Mouse (Mus musculus): Measurements from ENCODE around the gene Nfia. TPM values are rescaled to one million over a fixed set of nuclear protein-coding genes. Genes with fewer than 3 reads are reported as not detected.

The Nfia gene
- polyA plus RNA-seq, 1 experiment, result 8.1 TPM

- no peak overlapping the region for H3K4me3 ChIP-seq (ENCODE audit: insufficient read depth, low read length)
- no peak overlapping the region for H3K27ac ChIP-seq (ENCODE audit: insufficient read depth, low read depth, low read length)
- TF ChIP-seq POLR2A (IDR thresholded peaks at IDR 0.05; ENCODE audit: borderline replicate concordance, low read depth, low read length), result no peak
- no peak for TF ChIP-seq CTCF (IDR thresholded peaks at IDR 0.05; ENCODE audit: low read depth, low read length)
- H3K4me1 ChIP-seq (ENCODE audit: control insufficient read depth, insufficient read depth, low read length), result peaks cover 10% of the 10 kb centered on the region
Measured at GRCm38 (mm10) chr4:97780666-97781435, 8.3 kb downstream of the Nfia start.

GRCm38 (mm10) chr4:97782069-97782468 is 9.5 kb downstream of the Nfia start:
- Histone ChIP-seq H3K27ac (ENCODE audit: insufficient read depth, low read depth, low read length) (no peak overlapping the region), H3K4me3 (ENCODE audit: insufficient read depth, low read length) (no peak overlapping the region), H3K4me1 (ENCODE audit: control insufficient read depth, insufficient read depth, low read length) (peaks cover 8% of the 10 kb centered on the region)
- TF ChIP-seq POLR2A (IDR thresholded peaks at IDR 0.05; ENCODE audit: borderline replicate concordance, low read depth, low read length) (no peak), CTCF (IDR thresholded peaks at IDR 0.05; ENCODE audit: low read depth, low read length) (no peak)

- Histone ChIP-seq H3K4me1 (ENCODE audit: control insufficient read depth, insufficient read depth, low read length) (peaks cover 8% of the 10 kb centered on the region), H3K27ac (ENCODE audit: insufficient read depth, low read depth, low read length) (no peak overlapping the region), H3K4me3 (ENCODE audit: insufficient read depth, low read length) (no peak overlapping the region)
- TF ChIP-seq CTCF (IDR thresholded peaks at IDR 0.05; ENCODE audit: low read depth, low read length), result no peak
- TF ChIP-seq POLR2A (IDR thresholded peaks at IDR 0.05; ENCODE audit: borderline replicate concordance, low read depth, low read length), result no peak
Measured at GRCm38 (mm10) chr4:97782497-97782896, 10.0 kb downstream of the Nfia start.

GRCm38 (mm10) chr4:97783073-97783879 is 10.7 kb downstream of the Nfia start:
- H3K4me1 ChIP-seq (ENCODE audit: control insufficient read depth, insufficient read depth, low read length), result peaks cover 8% of the 10 kb centered on the region
- H3K27ac ChIP-seq (ENCODE audit: insufficient read depth, low read depth, low read length), result no peak overlapping the region
- no peak overlapping the region for H3K4me3 ChIP-seq (ENCODE audit: insufficient read depth, low read length)
- no peak for TF ChIP-seq POLR2A (IDR thresholded peaks at IDR 0.05; ENCODE audit: borderline replicate concordance, low read depth, low read length)
- TF ChIP-seq CTCF (IDR thresholded peaks at IDR 0.05; ENCODE audit: low read depth, low read length), result no peak

- no peak for TF ChIP-seq CTCF (IDR thresholded peaks at IDR 0.05; ENCODE audit: low read depth, low read length)
- TF ChIP-seq POLR2A (IDR thresholded peaks at IDR 0.05; ENCODE audit: borderline replicate concordance, low read depth, low read length), result no peak
- Histone ChIP-seq H3K4me1 (ENCODE audit: control insufficient read depth, insufficient read depth, low read length) (peaks cover 8% of the 10 kb centered on the region), H3K4me3 (ENCODE audit: insufficient read depth, low read length) (no peak overlapping the region), H3K27ac (ENCODE audit: insufficient read depth, low read depth, low read length) (no peak overlapping the region)
Measured at GRCm38 (mm10) chr4:97784236-97784635, 11.7 kb downstream of the Nfia start.

- Histone ChIP-seq H3K4me1 (ENCODE audit: control insufficient read depth, insufficient read depth, low read length) (no peaks in the 10 kb centered on the region), H3K27ac (ENCODE audit: insufficient read depth, low read depth, low read length) (no peak overlapping the region), H3K4me3 (ENCODE audit: insufficient read depth, low read length) (no peak overlapping the region)
- TF ChIP-seq POLR2A (IDR thresholded peaks at IDR 0.05; ENCODE audit: borderline replicate concordance, low read depth, low read length) (no peak), CTCF (IDR thresholded peaks at IDR 0.05; ENCODE audit: low read depth, low read length) (no peak)
Measured at GRCm38 (mm10) chr4:97785547-97786271, 13.2 kb downstream of the Nfia start.

- H3K4me1 ChIP-seq (ENCODE audit: control insufficient read depth, insufficient read depth, low read length), result no peaks in the 10 kb centered on the region
- no peak overlapping the region for H3K4me3 ChIP-seq (ENCODE audit: insufficient read depth, low read length)
- no peak overlapping the region for H3K27ac ChIP-seq (ENCODE audit: insufficient read depth, low read depth, low read length)
- no peak for TF ChIP-seq CTCF (IDR thresholded peaks at IDR 0.05; ENCODE audit: low read depth, low read length)
- no peak for TF ChIP-seq POLR2A (IDR thresholded peaks at IDR 0.05; ENCODE audit: borderline replicate concordance, low read depth, low read length)
Measured at GRCm38 (mm10) chr4:97786571-97786970, 14.0 kb downstream of the Nfia start.

- no peak overlapping the region for H3K4me3 ChIP-seq (ENCODE audit: insufficient read depth, low read length)
- TF ChIP-seq CTCF (IDR thresholded peaks at IDR 0.05; ENCODE audit: low read depth, low read length), result no peak
- TF ChIP-seq POLR2A (IDR thresholded peaks at IDR 0.05; ENCODE audit: borderline replicate concordance, low read depth, low read length), result no peak
- H3K27ac ChIP-seq (ENCODE audit: insufficient read depth, low read depth, low read length), result no peak overlapping the region
- no peaks in the 10 kb centered on the region for H3K4me1 ChIP-seq (ENCODE audit: control insufficient read depth, insufficient read depth, low read length)
Measured at GRCm38 (mm10) chr4:97787515-97787914, 15.0 kb downstream of the Nfia start.

- H3K4me1 ChIP-seq (ENCODE audit: control insufficient read depth, insufficient read depth, low read length), result no peaks in the 10 kb centered on the region
- TF ChIP-seq CTCF (IDR thresholded peaks at IDR 0.05; ENCODE audit: low read depth, low read length), result no peak
- TF ChIP-seq POLR2A (IDR thresholded peaks at IDR 0.05; ENCODE audit: borderline replicate concordance, low read depth, low read length), result no peak
- no peak overlapping the region for H3K4me3 ChIP-seq (ENCODE audit: insufficient read depth, low read length)
- no peak overlapping the region for H3K27ac ChIP-seq (ENCODE audit: insufficient read depth, low read depth, low read length)
Measured at GRCm38 (mm10) chr4:97788537-97788936, 16.0 kb downstream of the Nfia start.

Measured in bone marrow macrophage, adult 2 months (primary cell).